Mouse (Mus musculus) limb, embryonic 11.5 days (tissue): ENCODE results near the gene Htra3. TPM values are rescaled to one million over a fixed set of nuclear protein-coding genes. Genes with fewer than 3 reads are reported as not detected.

Experiments
- ATAC-seq: fragments of 200-750 bp; cut with Nextera tagmentation; 2 replicates; pipeline ENCODE4 v1.8.0; 2017; ENCODE audit warnings: low read depth; ENCODE audit not compliant: insufficient number of reproducible peaks, low FRiP score, low TSS enrichment
- DNase-seq: peaks from one replicate; pipeline ENCODE4 v3.0.0-alpha.2; 2015; ENCODE audit warnings: low spot score
- H3K27ac ChIP-seq: fragments of 300-500 bp; sonication (generic); replicated peaks from 2 replicates; pipeline ENCODE4 v1.5.1; 2014; ENCODE audit warnings: low read depth, mild to moderate bottlenecking, low read length
- H3K27me3 ChIP-seq: fragments of 300-500 bp; sonication (generic); 2 replicates; pipeline ENCODE4 v1.6.1; 2014; ENCODE audit warnings: mild to moderate bottlenecking, low read length, mixed read lengths; ENCODE audit not compliant: control insufficient read depth, insufficient read depth
- H3K36me3 ChIP-seq: fragments of 300-500 bp; sonication (generic); 2 replicates; pipeline ENCODE4 v1.6.1; 2014; ENCODE audit warnings: mild to moderate bottlenecking, low read length, moderate library complexity, mixed read lengths; ENCODE audit not compliant: control insufficient read depth, insufficient read depth
- H3K4me1 ChIP-seq: fragments of 300-500 bp; sonication (generic); 2 replicates; pipeline ENCODE4 v1.6.1; 2014; ENCODE audit warnings: low read length, mixed read lengths; ENCODE audit not compliant: control insufficient read depth, insufficient read depth
- H3K4me2 ChIP-seq: fragments of 300-500 bp; sonication (generic); 2 replicates; pipeline ENCODE4 v1.6.1; 2014; ENCODE audit warnings: low read depth, mild to moderate bottlenecking, moderate library complexity; ENCODE audit not compliant: severe bottlenecking
- H3K4me3 ChIP-seq: fragments of 300-500 bp; sonication (generic); 2 replicates; pipeline ENCODE4 v1.5.1; 2014; ENCODE audit warnings: low read depth, low read length
- H3K9ac ChIP-seq: fragments of 300-500 bp; sonication (generic); 2 replicates; pipeline ENCODE4 v1.6.1; 2014; ENCODE audit warnings: mild to moderate bottlenecking, low read length
- H3K9me3 ChIP-seq: fragments of 300-500 bp; sonication (generic); 2 replicates; pipeline ENCODE4 v1.6.1; 2016; ENCODE audit warnings: low read length; ENCODE audit not compliant: control insufficient read depth
- WGBS: fragments of 180-500 bp; shearing (Covaris S2); extraction: QIAGEN DNeasy Blood & Tissue Kit; methylation state at CpG from one replicate; pipeline ENCODE4 v1.1.7; 2014; 5-methylcytosine and 5-hydroxymethylcytosine counted together
- polyA plus RNA-seq: library from polyadenylated mRNA; unstranded; fragments of >200 nt; fragmentation: Nextera tagmentation; extraction: Ambion mirVana; gene quantifications from 2 replicates; pipeline ENCODE4 v1.2.1, GENCODE M21; 2014

Htra3 gene
- polyA plus RNA-seq, 1 experiment from 2014 or later, result 1.6 TPM

GRCm38 (mm10) chr5:35719880-35720279 is 40.3 kb upstream of the Htra3 start:
- Histone ChIP-seq H3K27ac (no peak overlapping the region), H3K27me3 (no peaks in the 10 kb centered on the region), H3K4me3 (no peak overlapping the region), H3K9ac (no peak overlapping the region), H3K9me3 (no peaks in the 10 kb centered on the region; the same call in 1 of the 2 replicates), H3K4me1 (no peaks in the 10 kb centered on the region), H3K4me2 (no peak overlapping the region), H3K36me3 (no peaks in the 10 kb centered on the region)
- ATAC-seq (no peak), DNase-seq (no peak)
- 88% methylated on average over 1 of the region's 1 CpGs for WGBS

- Histone ChIP-seq H3K9me3 (no peaks in the 10 kb centered on the region; the same call in 1 of the 2 replicates), H3K27ac (no peak overlapping the region), H3K27me3 (no peaks in the 10 kb centered on the region), H3K4me3 (no peak overlapping the region), H3K4me2 (no peak overlapping the region), H3K9ac (no peak overlapping the region), H3K36me3 (no peaks in the 10 kb centered on the region), H3K4me1 (no peaks in the 10 kb centered on the region)
- DNase-seq, result no peak
- ATAC-seq, result no peak
These were observed 39.8 kb upstream of the Htra3 start for GRCm38 (mm10) chr5:35719343-35719742.

DNA sequence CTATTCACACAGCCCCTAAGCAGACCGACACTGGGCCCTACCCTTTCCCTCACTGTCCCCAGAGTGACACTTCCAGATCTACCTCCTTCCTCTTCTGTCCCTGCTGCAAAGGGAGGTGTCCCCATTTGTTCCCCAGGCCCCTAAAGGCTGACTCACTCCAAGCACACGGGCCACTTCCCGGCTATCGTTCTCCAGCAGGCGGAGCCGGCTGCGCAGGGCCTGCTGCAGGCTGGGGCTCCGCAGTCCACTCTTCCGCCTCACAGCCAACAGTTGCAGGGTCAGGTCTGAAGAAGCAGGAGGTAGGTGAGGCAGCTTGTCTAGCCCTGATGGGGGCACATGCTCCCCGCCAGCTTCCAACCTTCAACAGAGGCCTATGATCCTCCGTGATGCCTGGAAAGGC is 39.2 kb upstream of the Htra3 start:
- WGBS, result 68% methylated on average over 11 of the region's 11 CpGs
- Histone ChIP-seq H3K4me2 (no peak overlapping the region), H3K36me3 (no peaks in the 10 kb centered on the region), H3K9ac (no peak overlapping the region), H3K4me1 (no peaks in the 10 kb centered on the region), H3K27me3 (no peaks in the 10 kb centered on the region), H3K9me3 (no peaks in the 10 kb centered on the region; the same call in 1 of the 2 replicates), H3K4me3 (no peak overlapping the region), H3K27ac (no peak overlapping the region)
- DNase-seq (no peak), ATAC-seq (no peak)

GRCm38 (mm10) chr5:35717946-35718345 is 38.4 kb upstream of the Htra3 start:
- peak; percentile 66 for DNase-seq
- no peaks in the 10 kb centered on the region for H3K27me3 ChIP-seq
- no peaks in the 10 kb centered on the region for H3K4me1 ChIP-seq
- H3K27ac ChIP-seq, result no peak overlapping the region
- no peaks in the 10 kb centered on the region for H3K36me3 ChIP-seq
- H3K9ac ChIP-seq, result no peak overlapping the region
- no peaks in the 10 kb centered on the region; the same call in 1 of the 2 replicates for H3K9me3 ChIP-seq
- H3K4me2 ChIP-seq, result no peak overlapping the region
- WGBS, result 52% methylated on average over 4 of the region's 4 CpGs
- ATAC-seq, result no peak
- no peak overlapping the region for H3K4me3 ChIP-seq

DNA sequence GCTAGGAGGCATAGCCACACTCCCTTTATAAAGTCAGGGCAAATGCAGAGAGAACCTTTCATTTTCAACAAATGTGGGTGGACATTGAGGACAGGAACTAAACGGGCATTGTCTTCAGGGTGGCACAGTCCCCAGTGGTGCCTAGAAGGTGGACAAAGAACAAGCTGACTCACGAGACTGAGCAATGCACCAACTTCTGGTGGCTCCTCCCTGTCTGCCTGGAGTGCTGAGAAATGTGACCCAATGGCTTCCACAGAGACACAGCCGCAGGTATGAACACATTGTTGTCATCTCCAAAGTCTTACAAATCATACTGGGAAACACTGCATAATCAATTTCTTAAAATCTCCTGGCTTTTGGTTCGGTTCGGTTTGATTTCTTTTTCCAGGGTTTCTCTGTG is 37.9 kb upstream of the Htra3 start:
- Histone ChIP-seq H3K36me3 (no peaks in the 10 kb centered on the region), H3K9me3 (no peaks in the 10 kb centered on the region; the same call in 1 of the 2 replicates), H3K27ac (no peak overlapping the region), H3K9ac (no peak overlapping the region), H3K4me2 (no peak overlapping the region), H3K27me3 (no peaks in the 10 kb centered on the region), H3K4me3 (no peak overlapping the region), H3K4me1 (no peaks in the 10 kb centered on the region)
- 80% methylated on average over 5 of the region's 5 CpGs for WGBS
- ATAC-seq (no peak), DNase-seq (no peak)

DNA sequence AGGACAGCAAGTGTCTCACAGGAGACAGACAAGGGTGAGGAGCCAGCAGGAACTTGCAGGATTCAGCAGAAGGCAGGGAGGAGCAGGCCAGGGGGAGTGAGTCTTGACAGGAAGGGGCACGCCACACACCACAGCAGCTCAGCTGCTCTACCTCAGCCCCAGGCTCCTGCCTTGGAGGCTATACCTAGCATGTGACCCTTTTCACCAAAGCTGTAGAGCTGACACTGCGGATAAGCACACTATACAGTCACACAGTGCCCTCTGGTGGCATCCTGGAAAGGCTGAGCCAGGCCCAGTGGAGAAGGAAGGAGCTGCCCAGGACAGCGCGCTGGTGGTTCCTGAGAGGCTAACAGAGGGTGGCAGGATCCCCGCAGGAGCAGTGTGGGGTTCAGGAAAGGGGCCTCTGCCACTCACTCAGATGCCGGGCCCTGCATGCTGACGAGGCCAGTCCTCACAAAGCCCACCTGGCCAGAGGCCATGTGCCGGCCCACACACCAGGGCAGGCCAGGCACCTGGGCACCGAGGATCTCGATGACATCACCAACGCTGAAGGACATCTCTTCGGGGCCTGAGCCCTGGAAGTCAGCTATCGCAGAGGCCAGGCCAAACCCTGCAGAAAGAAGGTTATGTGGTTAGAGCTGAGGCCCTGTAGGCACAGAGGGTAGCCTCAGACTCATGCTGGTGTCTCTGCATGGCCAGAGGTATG is 34.2 kb upstream of the Htra3 start:
- ATAC-seq (peak; percentile 70; the same call in 1 of the 2 replicates), DNase-seq (peak; percentile 88)
- no peaks in the 10 kb centered on the region; the same call in 1 of the 2 replicates for H3K9me3 ChIP-seq
- no peak overlapping the region for H3K4me2 ChIP-seq
- H3K4me3 ChIP-seq, result no peak overlapping the region
- WGBS, result 54% methylated on average over 13 of the region's 13 CpGs
- no peaks in the 10 kb centered on the region for H3K36me3 ChIP-seq
- no peak overlapping the region for H3K9ac ChIP-seq
- H3K4me1 ChIP-seq, result no peaks in the 10 kb centered on the region
- no peak overlapping the region for H3K27ac ChIP-seq
- no peaks in the 10 kb centered on the region for H3K27me3 ChIP-seq

DNA sequence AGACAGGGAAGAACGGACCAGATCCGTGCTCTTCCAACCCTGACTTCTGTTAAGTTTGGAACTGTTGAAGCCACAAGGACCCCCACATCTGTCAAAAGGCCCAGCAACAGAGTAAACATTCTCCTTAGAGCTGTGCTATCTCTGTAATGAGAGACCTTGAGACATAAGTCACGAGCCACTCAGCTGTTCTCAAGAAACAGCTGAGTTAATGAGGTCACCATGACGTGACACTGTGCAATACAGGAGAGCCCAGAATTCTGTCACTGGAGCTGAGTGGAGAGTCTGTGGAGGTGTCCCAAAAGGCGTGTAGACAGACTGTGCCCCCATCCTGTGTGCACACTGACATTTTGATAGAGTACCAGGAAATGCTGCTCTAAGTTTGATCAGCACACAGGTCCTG is 32.9 kb upstream of the Htra3 start:
- Histone ChIP-seq H3K36me3 (no peaks in the 10 kb centered on the region), H3K27me3 (no peaks in the 10 kb centered on the region), H3K4me2 (no peak overlapping the region), H3K9ac (no peak overlapping the region), H3K9me3 (no peaks in the 10 kb centered on the region; the same call in 1 of the 2 replicates), H3K27ac (no peak overlapping the region), H3K4me1 (no peaks in the 10 kb centered on the region), H3K4me3 (no peak overlapping the region)
- DNase-seq (no peak), ATAC-seq (no peak)
- WGBS, result 74% methylated on average over 5 of the region's 5 CpGs

DNA sequence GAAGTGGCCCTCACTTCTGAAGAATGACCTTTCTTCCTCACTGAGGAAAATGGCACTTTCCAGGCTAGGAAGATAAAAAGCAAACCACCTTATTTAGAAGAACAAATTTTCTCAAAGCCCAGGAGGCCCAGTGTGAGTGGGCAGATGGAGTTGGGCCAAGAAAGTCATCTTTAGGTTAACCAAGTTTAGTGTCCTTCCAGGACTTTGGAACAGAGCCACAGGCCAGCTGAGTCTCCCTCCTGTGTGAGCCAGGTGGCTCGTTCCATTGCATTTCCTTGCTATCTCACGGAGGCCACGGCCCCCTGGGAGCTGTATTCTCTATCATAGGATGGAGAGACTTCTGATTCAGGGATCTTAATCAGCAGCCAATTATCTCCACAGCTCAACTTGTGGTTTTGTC is 31.3 kb upstream of the Htra3 start:
- Histone ChIP-seq H3K27ac (no peak overlapping the region), H3K4me1 (no peaks in the 10 kb centered on the region), H3K9me3 (no peaks in the 10 kb centered on the region), H3K4me2 (no peak overlapping the region), H3K4me3 (no peak overlapping the region), H3K36me3 (no peaks in the 10 kb centered on the region), H3K9ac (no peak overlapping the region), H3K27me3 (no peaks in the 10 kb centered on the region)
- DNase-seq (no peak), ATAC-seq (no peak)
- 86% methylated on average over 3 of the region's 3 CpGs for WGBS

DNA sequence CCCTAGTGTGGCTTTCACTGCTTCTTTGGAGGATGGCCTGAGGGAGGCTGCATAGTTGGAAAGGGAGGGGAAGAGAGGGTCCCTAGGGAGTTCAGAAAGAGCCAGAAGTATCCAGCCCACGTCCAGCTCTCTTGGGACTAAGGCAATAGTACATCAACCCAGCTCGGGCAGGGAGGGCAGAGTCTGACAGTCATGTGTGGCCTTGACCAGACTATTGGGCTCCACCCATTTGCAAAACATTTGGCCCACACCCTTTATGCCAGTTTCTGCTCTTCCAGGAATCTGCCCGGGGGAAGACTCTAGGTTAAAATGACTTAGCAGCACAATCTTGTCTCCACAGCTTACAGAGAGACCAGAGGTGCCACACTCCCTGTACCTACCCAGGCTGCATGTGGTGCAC is 30.9 kb upstream of the Htra3 start:
- DNase-seq, result no peak
- Histone ChIP-seq H3K4me1 (no peaks in the 10 kb centered on the region), H3K9me3 (no peaks in the 10 kb centered on the region), H3K4me2 (no peak overlapping the region), H3K36me3 (no peaks in the 10 kb centered on the region), H3K4me3 (no peak overlapping the region), H3K27ac (no peak overlapping the region), H3K27me3 (no peaks in the 10 kb centered on the region), H3K9ac (no peak overlapping the region)
- ATAC-seq, result no peak
- 70% methylated on average over 3 of the region's 3 CpGs for WGBS
